ENCODE assay signal across 12 mouse cellular contexts in genomic region chr2:150656975-150657768, GRCm38 (mm10). TPM values are rescaled to one million over a fixed set of nuclear protein-coding genes. Genes with fewer than 3 reads are reported as not detected.
DNase-seq lines count a peak whose midpoint lies in the region; ATAC-seq and TF ChIP-seq lines count a peak whose summit lies in the region.
"Had no signal": no experiment of that assay in that cellular context is flagged by ENCODE, and none has a peak within 500 bp of the region (broad histone marks: within the 10 kb centered on the region; RNA-seq: fewer than 3 reads in every experiment).

No protein-coding gene starts in this region.

- no peak for TF ChIP-seq CTCF in heart, adult 2 months (IDR thresholded peaks at IDR 0.05)
- TF ChIP-seq CTCF in liver, postnatal 0 days (IDR thresholded peaks at IDR 0.05; ENCODE audit: low read depth): no peak

- no peak for DNase-seq in heart, adult 2 months
- DNase-seq in heart, postnatal 14 days: no peak
- peak; percentile 61 for DNase-seq in hindbrain, embryonic 11.5 days (ENCODE audit: low spot score)
- peak; percentile 28 for DNase-seq in liver, postnatal 0 days
- peak; percentile 63 for DNase-seq in thymus, postnatal 0 days (ENCODE audit: low spot score)
- no peak for DNase-seq in adrenal gland, postnatal 25 days
- DNase-seq in gastrocnemius, postnatal 25 days: no peak
- DNase-seq in heart, postnatal 10 days: no peak
- DNase-seq: cerebellum, adult 9-10 months; layer of hippocampus, postnatal 36 days had no signal

- no peak overlapping the region for H3K4me2 ChIP-seq in hindbrain, embryonic 11.5 days (replicated peaks; ENCODE audit: low read depth, low read length)
- H3K4me2 ChIP-seq in liver, postnatal 0 days (ENCODE audit: low read depth, low read length): no peak overlapping the region

- intact Hi-C loops in heart, adult 2 months (cut with DNase I): no loop called here
- intact Hi-C loops in heart, postnatal 14 days (cut with DNase I): no loop called here
- intact Hi-C loops in heart, postnatal 10 days (cut with DNase I): no loop called here

- H3K4me3 ChIP-seq in heart, adult 2 months: no peak overlapping the region
- H3K4me3 ChIP-seq in hindbrain, embryonic 11.5 days (ENCODE audit: low read depth, low read length): no peak overlapping the region
- no peak overlapping the region for H3K4me3 ChIP-seq in liver, postnatal 0 days (ENCODE audit: low read depth, low read length)

- no peak for TF ChIP-seq POLR2A in heart, adult 2 months (IDR thresholded peaks at IDR 0.05; ENCODE audit: insufficient read depth, low read depth, low read length)

- H3K36me3 ChIP-seq in heart, adult 2 months (ENCODE audit: control insufficient read depth, insufficient read depth, low read length): peaks cover 32% of the 10 kb centered on the region; the same call in 1 of the 2 replicates
- peaks cover 3% of the 10 kb centered on the region; the same call in 1 of the 2 replicates for H3K36me3 ChIP-seq in hindbrain, embryonic 11.5 days (ENCODE audit: control insufficient read depth, insufficient read depth, low read length)
- H3K36me3 ChIP-seq in liver, postnatal 0 days (replicated peaks; ENCODE audit: insufficient read depth, low read length): peaks cover 26% of the 10 kb centered on the region

- H3K4me1 ChIP-seq in heart, adult 2 months (ENCODE audit: control insufficient read depth, insufficient read depth, low read length): peaks cover 14% of the 10 kb centered on the region
- no peaks in the 10 kb centered on the region for H3K4me1 ChIP-seq in hindbrain, embryonic 11.5 days (replicated peaks; ENCODE audit: control insufficient read depth, insufficient read depth, low read length)
- H3K4me1 ChIP-seq in liver, postnatal 0 days (ENCODE audit: insufficient read depth): peaks cover 8% of the 10 kb centered on the region; the same call in 1 of the 2 replicates

- H3K79me2 ChIP-seq in heart, adult 2 months (replicated peaks; ENCODE audit: control insufficient read depth, insufficient read depth, low read length): peaks cover 1% of the 10 kb centered on the region; the same call in 1 of the 2 replicates

- peak; percentile 94 for ATAC-seq in hindbrain, embryonic 11.5 days (ENCODE audit: low FRiP score)
- peak; percentile 69 for ATAC-seq in liver, postnatal 0 days
- ATAC-seq: lung, postnatal 0 days had no signal

- H3K9me3 ChIP-seq in hindbrain, embryonic 11.5 days (ENCODE audit: control insufficient read depth, low read length): no peaks in the 10 kb centered on the region
- no peaks in the 10 kb centered on the region for H3K9me3 ChIP-seq in liver, postnatal 0 days (ENCODE audit: low read length)

- peak overlapping the region; percentile 17; the same call in 1 of the 2 replicates for H3K27ac ChIP-seq in heart, adult 2 months
- peak overlapping the region; percentile 82 for H3K27ac ChIP-seq in hindbrain, embryonic 11.5 days (ENCODE audit: low read depth, low read length)
- peak overlapping the region; percentile 44; the same call in 1 of the 2 replicates for H3K27ac ChIP-seq in liver, postnatal 0 days (ENCODE audit: low read depth)

- 65% methylated on average over 8 of the region's 8 CpGs for WGBS in heart, adult 2 months
- WGBS in hindbrain, embryonic 11.5 days: 47% methylated on average over 8 of the region's 8 CpGs
- WGBS in liver, postnatal 0 days (ENCODE audit: insufficient replicate concordance): 57% methylated on average over 8 of the region's 8 CpGs

- TF ChIP-seq EP300 in heart, adult 2 months (IDR thresholded peaks at IDR 0.05; ENCODE audit: insufficient read depth, low read depth, low read length): no peak
- no peak for TF ChIP-seq EP300 in liver, postnatal 0 days (IDR thresholded peaks at IDR 0.05; ENCODE audit: low read depth)

- H3K9ac ChIP-seq in heart, adult 2 months (ENCODE audit: low read depth, low read length): no peak overlapping the region
- no peak overlapping the region for H3K9ac ChIP-seq in hindbrain, embryonic 11.5 days (ENCODE audit: low read depth, low read length)
- no peak overlapping the region for H3K9ac ChIP-seq in liver, postnatal 0 days (replicated peaks)

- no peaks in the 10 kb centered on the region for H3K27me3 ChIP-seq in heart, adult 2 months (ENCODE audit: control insufficient read depth, insufficient read depth, low read length)
- no peaks in the 10 kb centered on the region for H3K27me3 ChIP-seq in hindbrain, embryonic 11.5 days (ENCODE audit: control insufficient read depth, insufficient read depth, low read length)
- no peaks in the 10 kb centered on the region for H3K27me3 ChIP-seq in liver, postnatal 0 days (ENCODE audit: insufficient read depth, low read length)

RNA-seq across cellular contexts. Expression of gene Acss1, which starts 11.1 kb away (rescaled TPM):
- total RNA-seq in heart, adult 2 months (2021): 100 to 1,000 TPM; 256 to 332 TPM
- 301 and 494 TPM in 2 replicates for polyA plus RNA-seq in heart, adult 2 months (2012; rRNA removed)
- total RNA-seq in heart, postnatal 14 days (2021): 100 to 1,000 TPM; 121 to 136 TPM
- polyA plus RNA-seq in hindbrain, embryonic 11.5 days (2014; fragmentation: Nextera tagmentation; extraction: Ambion mirVana): 31.4 and 31.9 TPM in 2 replicates
- 15.7 and 16.7 TPM in 2 replicates for polyA plus RNA-seq in liver, postnatal 0 days (2015; fragmentation: Nextera tagmentation; extraction: Ambion mirVana)
- 22.0 and 25.3 TPM in 2 replicates for polyA plus RNA-seq in thymus, postnatal 0 days (2015; fragmentation: Nextera tagmentation; extraction: Ambion mirVana)
- total RNA-seq in adrenal gland, postnatal 25 days (2021): 17.3 and 23.4 TPM in 2 replicates
- 10 to 100 TPM in 1 of 2 experiments, 1 to 10 TPM in 1; 6.8 to 16.6 TPM for total RNA-seq in gastrocnemius, postnatal 25 days (2021)
- 10 to 100 TPM; 66.8 to 68.2 TPM for total RNA-seq in heart, postnatal 10 days (2021)

RNA-seq across cellular contexts. Expression of gene Vsx1, which starts 32.0 kb away (rescaled TPM):
- total RNA-seq in heart, adult 2 months (2021): under 1 TPM; 0.10 to 0.14 TPM
- polyA plus RNA-seq in heart, adult 2 months (2012; rRNA removed): not detected in 2 replicates
- total RNA-seq in heart, postnatal 14 days (2021): not detected
- 1.1 and 1.9 TPM in 2 replicates for polyA plus RNA-seq in hindbrain, embryonic 11.5 days (2014; fragmentation: Nextera tagmentation; extraction: Ambion mirVana)
- not detected in 2 replicates for polyA plus RNA-seq in liver, postnatal 0 days (2015; fragmentation: Nextera tagmentation; extraction: Ambion mirVana)
- polyA plus RNA-seq in thymus, postnatal 0 days (2015; fragmentation: Nextera tagmentation; extraction: Ambion mirVana): not detected in 2 replicates
- not detected in 2 replicates for total RNA-seq in adrenal gland, postnatal 25 days (2021)
- not detected for total RNA-seq in gastrocnemius, postnatal 25 days (2021)
- not detected for total RNA-seq in heart, postnatal 10 days (2021)
- total RNA-seq: hematopoietic stem cell, adult 5-6 weeks had no signal
- polyA plus RNA-seq: lung, postnatal 0 days had no signal

RNA-seq across cellular contexts. Expression of gene Apmap, which starts 48.8 kb away (rescaled TPM):
- 10 to 100 TPM; 52.6 to 56.9 TPM for total RNA-seq in heart, adult 2 months (2021)
- 37.5 and 59.4 TPM in 2 replicates for polyA plus RNA-seq in heart, adult 2 months (2012; rRNA removed)
- total RNA-seq in heart, postnatal 14 days (2021): 10 to 100 TPM; 46.6 to 48.6 TPM
- 40.3 and 42.6 TPM in 2 replicates for polyA plus RNA-seq in hindbrain, embryonic 11.5 days (2014; fragmentation: Nextera tagmentation; extraction: Ambion mirVana)
- polyA plus RNA-seq in liver, postnatal 0 days (2015; fragmentation: Nextera tagmentation; extraction: Ambion mirVana): 38.4 and 46.0 TPM in 2 replicates
- 36.6 and 41.1 TPM in 2 replicates for polyA plus RNA-seq in thymus, postnatal 0 days (2015; fragmentation: Nextera tagmentation; extraction: Ambion mirVana)
- 115 and 122 TPM in 2 replicates for total RNA-seq in adrenal gland, postnatal 25 days (2021)
- 10 to 100 TPM; 17.9 to 22.3 TPM for total RNA-seq in gastrocnemius, postnatal 25 days (2021)
- total RNA-seq in heart, postnatal 10 days (2021): 10 to 100 TPM; 45.6 to 62.8 TPM

Comparison
In these comparisons a context has a peak if more than half of its experiments do, and no peak if none do; other contexts are left out.
1. DNase-seq: peak in hindbrain, embryonic 11.5 days (single experiment), liver, postnatal 0 days (single experiment) and thymus, postnatal 0 days (single experiment); none in heart, adult 2 months (0 of 2), heart, postnatal 14 days (0 of 2), adrenal gland, postnatal 25 days (single experiment), gastrocnemius, postnatal 25 days (single experiment) and heart, postnatal 10 days (0 of 2).
2. H3K27ac ChIP-seq: peak in every context shown above with its lines; median percentile 82 in hindbrain, embryonic 11.5 days; 44 in liver, postnatal 0 days; 17 in heart, adult 2 months.